ENCODE assay signal across 10 mouse cellular contexts in the genomic region with DNA sequence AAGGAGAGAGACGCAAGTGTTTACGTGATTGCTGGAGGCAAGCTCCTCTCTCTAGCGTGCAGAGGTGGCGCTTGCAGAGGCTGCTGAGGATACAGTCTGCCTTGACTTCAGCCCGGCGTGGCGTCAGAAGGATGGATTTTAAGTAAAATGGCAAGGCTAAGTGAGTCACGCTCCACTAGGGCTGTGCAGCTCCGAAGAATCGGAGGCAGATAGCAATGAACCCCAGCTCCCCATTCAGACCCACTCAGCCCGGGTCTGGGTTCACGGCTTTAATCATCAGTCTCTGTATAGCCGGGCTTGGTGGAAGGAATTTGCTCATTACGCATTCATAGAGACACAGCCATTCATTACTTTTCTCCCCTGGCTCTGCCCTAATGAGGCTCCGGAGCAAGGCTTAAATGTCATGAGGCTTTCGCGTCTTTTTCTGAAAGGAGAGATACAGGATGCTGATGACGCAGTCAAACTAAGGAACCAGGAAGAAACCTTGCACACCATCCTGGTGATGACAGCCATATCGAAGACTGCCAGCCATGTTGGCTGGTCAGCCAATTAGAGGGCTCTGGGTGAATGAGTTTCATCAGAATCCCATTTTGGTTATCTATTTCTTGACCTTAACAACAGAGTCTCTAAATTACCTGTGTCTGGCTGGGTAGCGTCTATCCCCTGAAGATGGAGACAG. TPM values are rescaled to one million over a fixed set of nuclear protein-coding genes. Genes with fewer than 3 reads are reported as not detected.
DNase-seq lines count a peak whose midpoint lies in the region; ATAC-seq and TF ChIP-seq lines count a peak whose summit lies in the region.
"Had no signal": no experiment of that assay in that cellular context is flagged by ENCODE, and none has a peak within 500 bp of the region (broad histone marks: within the 10 kb centered on the region; RNA-seq: fewer than 3 reads in every experiment).

No protein-coding gene starts in this region.

- TF ChIP-seq CTCF in brain, embryonic 14.5 days (IDR thresholded peaks at IDR 0.05; ENCODE audit: borderline replicate concordance, extremely low read depth, insufficient read depth, insufficient read length): no peak
- no peak for TF ChIP-seq CTCF in lung, adult 2 months (IDR thresholded peaks at IDR 0.05; ENCODE audit: insufficient read depth, low read length)

- no peaks in the 10 kb centered on the region for H3K4me1 ChIP-seq in limb, embryonic 14.5 days (ENCODE audit: control insufficient read depth, insufficient read depth, low read length)
- 0 out of 2 replicates have a peak, but pooled peaks cover 2% of the 10 kb centered on the region for H3K4me1 ChIP-seq in stomach, embryonic 15.5 days
- no peaks in the 10 kb centered on the region for H3K4me1 ChIP-seq in lung, adult 2 months (ENCODE audit: control insufficient read depth, insufficient read depth, low read length)

- ATAC-seq in cerebellum, adult (ENCODE audit: insufficient number of reproducible peaks, low FRiP score, low TSS enrichment): peak; percentile 66; the same call in 1 of the 2 replicates
- no peak for ATAC-seq in limb, embryonic 14.5 days (ENCODE audit: low FRiP score, low read depth)
- ATAC-seq in stomach, embryonic 15.5 days (ENCODE audit: insufficient read depth, low FRiP score, low read depth): no peak

- no peaks in the 10 kb centered on the region for H3K36me3 ChIP-seq in limb, embryonic 14.5 days (ENCODE audit: control insufficient read depth, insufficient read depth, low read length)
- H3K36me3 ChIP-seq in stomach, embryonic 15.5 days: no peaks in the 10 kb centered on the region

- H3K4me2 ChIP-seq in limb, embryonic 14.5 days (replicated peaks; ENCODE audit: low read depth, low read length, severe bottlenecking): 0 out of 2 replicates have a peak overlapping the region, but pooled peaks have one; percentile 7
- peak overlapping the region; percentile 29; the same call in 1 of the 2 replicates for H3K4me2 ChIP-seq in stomach, embryonic 15.5 days

- DNase-seq in cerebellum, adult 11-12 months: no peak
- DNase-seq in brain, embryonic 14.5 days (ENCODE audit: low read depth): peak; percentile 87
- peak; percentile 19 to 23 for DNase-seq in frontal cortex, postnatal 10 days (ENCODE audit: low spot score in 2 of 2)
- DNase-seq in limb, embryonic 14.5 days (ENCODE audit: low spot score): no peak
- DNase-seq in lung, adult 2 months: no peak
- DNase-seq in urinary bladder, postnatal 4 days (ENCODE audit: low spot score in 2 of 2): no peak

- 23% methylated on average over 20 of the region's 20 CpGs for WGBS in limb, embryonic 14.5 days
- WGBS in stomach, embryonic 15.5 days: 21% methylated on average over 20 of the region's 20 CpGs
- 27% methylated on average over 20 of the region's 20 CpGs for WGBS in lung, adult 2 months

- no peak overlapping the region for H3K9ac ChIP-seq in limb, embryonic 14.5 days (ENCODE audit: low read depth, low read length, severe bottlenecking)
- no peak overlapping the region for H3K9ac ChIP-seq in stomach, embryonic 15.5 days
- H3K9ac ChIP-seq: liver, embryonic 14.5 days had no signal

- no peaks in the 10 kb centered on the region for H3K9me3 ChIP-seq in limb, embryonic 14.5 days (ENCODE audit: control insufficient read depth, low read length)
- H3K9me3 ChIP-seq in stomach, embryonic 15.5 days: no peaks in the 10 kb centered on the region

- no peak overlapping the region for H3K27ac ChIP-seq in limb, embryonic 14.5 days (replicated peaks; ENCODE audit: low read depth, low read length)
- H3K27ac ChIP-seq in stomach, embryonic 15.5 days: no peak overlapping the region
- H3K27ac ChIP-seq: liver, embryonic 14.5 days had no signal

- H3K27me3 ChIP-seq in limb, embryonic 14.5 days (ENCODE audit: control insufficient read depth, insufficient read depth, low read length): no peaks in the 10 kb centered on the region; the same call in 1 of the 2 replicates
- H3K27me3 ChIP-seq in stomach, embryonic 15.5 days (replicated peaks): no peaks in the 10 kb centered on the region

- TF ChIP-seq POLR2A in brain, embryonic 14.5 days (IDR thresholded peaks at IDR 0.05; ENCODE audit: borderline replicate concordance, extremely low read depth, insufficient read depth, insufficient read length, poor library complexity, severe bottlenecking): 0 out of 2 replicates have a peak, but pooled peaks have one; percentile 5
- no peak for TF ChIP-seq POLR2A in limb, embryonic 14.5 days (IDR thresholded peaks at IDR 0.05; ENCODE audit: borderline replicate concordance, extremely low read depth, insufficient read depth, insufficient read length)
- TF ChIP-seq POLR2A in lung, adult 2 months (IDR thresholded peaks at IDR 0.05; ENCODE audit: borderline replicate concordance, extremely low read depth, low read depth, low read length): no peak

- H3K4me3 ChIP-seq in limb, embryonic 14.5 days (replicated peaks; ENCODE audit: low read length): no peak overlapping the region
- H3K4me3 ChIP-seq in stomach, embryonic 15.5 days (replicated peaks): 0 out of 2 replicates have a peak overlapping the region, but pooled peaks have one; percentile 6
- H3K4me3 ChIP-seq in lung, adult 2 months (replicated peaks; ENCODE audit: extremely low read depth, low read depth, low read length): no peak overlapping the region

RNA-seq across cellular contexts. Expression of a gene that starts 10.6 kb away (rescaled TPM):
- polyA plus RNA-seq in brain, embryonic 14.5 days (2012; rRNA removed): 32.4 and 55.7 TPM in 2 replicates
- polyA plus RNA-seq in limb, embryonic 14.5 days (2012; rRNA removed): 0.72 and 0.74 TPM in 2 replicates
- 1.1 and 1.5 TPM in 2 replicates for polyA plus RNA-seq in limb, embryonic 14.5 days (2014; fragmentation: Nextera tagmentation; extraction: Ambion mirVana)
- 7.2 and 7.5 TPM in 2 replicates for polyA plus RNA-seq in stomach, embryonic 15.5 days (2015; fragmentation: Nextera tagmentation; extraction: Ambion mirVana)
- polyA plus RNA-seq in lung, adult 2 months (2012; rRNA removed): 0.06 TPM in 1 of 2 replicates, not detected in the other
- polyA plus RNA-seq: C2C12 had no signal

Comparison
In these comparisons a context has a peak if more than half of its experiments do, and no peak if none do; other contexts are left out.
1. DNase-seq: peak in brain, embryonic 14.5 days (single experiment) and frontal cortex, postnatal 10 days (2 of 2); none in cerebellum, adult 11-12 months (single experiment), limb, embryonic 14.5 days (single experiment), lung, adult 2 months (single experiment) and urinary bladder, postnatal 4 days (0 of 2).